Mouse (Mus musculus): ENCODE measurements around the gene Fam126a. TPM values are rescaled to one million over a fixed set of nuclear protein-coding genes. Genes with fewer than 3 reads are reported as not detected.
A peak's percentile ranks its signal among the peaks of the same experiment; 100 is the strongest.

The Fam126a gene
- total RNA-seq, 2 experiments from 2014 or later: 26.7 to 30.2 TPM

- DNase-seq (ENCODE audit: low spot score in 2 of 2): no peak
These were observed 10.9 kb upstream of the Fam126a start for GRCm38 (mm10) chr5:24041341-24041852.

- DNase-seq (ENCODE audit: low spot score in 2 of 2): no peak
These were observed 10.1 kb upstream of the Fam126a start for GRCm38 (mm10) chr5:24040601-24041000.

GRCm38 (mm10) chr5:24039423-24039822 lies 8.9 kb upstream of the Fam126a start:
- no peak for DNase-seq (ENCODE audit: low spot score in 2 of 2)

GRCm38 (mm10) chr5:24038819-24039218 lies 8.3 kb upstream of the Fam126a start:
- no peak for DNase-seq (ENCODE audit: low spot score in 2 of 2)

- DNase-seq (ENCODE audit: low spot score in 2 of 2): no peak
These were observed 7.7 kb upstream of the Fam126a start for GRCm38 (mm10) chr5:24038190-24038589.

GRCm38 (mm10) chr5:24036731-24037130 lies 6.2 kb upstream of the Fam126a start:
- DNase-seq (ENCODE audit: low spot score in 2 of 2): no peak

GRCm38 (mm10) chr5:24034970-24035369 lies 4.5 kb upstream of the Fam126a start:
- DNase-seq (ENCODE audit: low spot score in 2 of 2): no peak

GRCm38 (mm10) chr5:24034091-24034490 lies 3.6 kb upstream of the Fam126a start:
- no peak for DNase-seq (ENCODE audit: low spot score in 2 of 2)

- DNase-seq (ENCODE audit: low spot score in 2 of 2): peak in 1 of 2 experiments; percentile 20
These were observed 428 bp downstream of the Fam126a start for GRCm38 (mm10) chr5:24029946-24030578.

GRCm38 (mm10) chr5:24029331-24029771 lies 1.1 kb downstream of the Fam126a start:
- DNase-seq (ENCODE audit: low spot score in 2 of 2): peak; percentile 22 to 47

- no peak for DNase-seq (ENCODE audit: low spot score in 2 of 2)
These were observed 5.5 kb downstream of the Fam126a start for GRCm38 (mm10) chr5:24024957-24025356.

- no peak for DNase-seq (ENCODE audit: low spot score in 2 of 2)
These were observed 7.3 kb downstream of the Fam126a start for GRCm38 (mm10) chr5:24023226-24023625.

- DNase-seq (ENCODE audit: low spot score in 2 of 2): no peak
These were observed 8.8 kb downstream of the Fam126a start for GRCm38 (mm10) chr5:24021683-24022082.

GRCm38 (mm10) chr5:24020380-24020779 lies 10.1 kb downstream of the Fam126a start:
- no peak for DNase-seq (ENCODE audit: low spot score in 2 of 2)

GRCm38 (mm10) chr5:24019341-24020185 lies 10.9 kb downstream of the Fam126a start:
- no peak for DNase-seq (ENCODE audit: low spot score in 2 of 2)

GRCm38 (mm10) chr5:24018621-24019261 lies 11.7 kb downstream of the Fam126a start:
- DNase-seq (ENCODE audit: low spot score in 2 of 2): peak; percentile 42 to 60

- no peak for DNase-seq (ENCODE audit: low spot score in 2 of 2)
These were observed 13.6 kb downstream of the Fam126a start for GRCm38 (mm10) chr5:24016912-24017311.

GRCm38 (mm10) chr5:24013338-24014003 lies 17.0 kb downstream of the Fam126a start:
- DNase-seq (ENCODE audit: low spot score in 2 of 2): no peak

GRCm38 (mm10) chr5:23999083-23999671 lies 31.3 kb downstream of the Fam126a start:
- DNase-seq (ENCODE audit: low spot score in 2 of 2): no peak

- no peak for DNase-seq (ENCODE audit: low spot score in 2 of 2)
These were observed 34.5 kb downstream of the Fam126a start for GRCm38 (mm10) chr5:23995951-23996350.

- DNase-seq (ENCODE audit: low spot score in 2 of 2): no peak
These were observed 35.6 kb downstream of the Fam126a start for GRCm38 (mm10) chr5:23994929-23995328.

Measured in layer of hippocampus, postnatal 14 days (tissue).